Mouse (Mus musculus): ENCODE results near the gene Fam19a1. TPM values are rescaled to one million over a fixed set of nuclear protein-coding genes. Genes with fewer than 3 reads are reported as not detected.

Fam19a1 gene
- polyA plus RNA-seq, 1 experiment = 4.0 TPM

GRCm38 (mm10) chr6:96437814-96438213 is 324.9 kb downstream of the Fam19a1 start:
- no peak for TF ChIP-seq POLR2A (IDR thresholded peaks at IDR 0.05; ENCODE audit: borderline replicate concordance, insufficient read depth, low read length)
- Histone ChIP-seq H3K4me3 (replicated peaks; ENCODE audit: insufficient read depth, low read depth, low read length) (no peak overlapping the region), H3K27me3 (ENCODE audit: control insufficient read depth, insufficient read depth, low read length) (no peaks in the 10 kb centered on the region), H3K4me1 (ENCODE audit: control insufficient read depth, insufficient read depth, low read length) (no peaks in the 10 kb centered on the region), H3K27ac (ENCODE audit: insufficient read depth, low read length) (no peak overlapping the region)
- WGBS = 40% methylated on average over 3 of the region's 3 CpGs
- DNase-seq = no peak

GRCm38 (mm10) chr6:96439419-96439818 is 326.5 kb downstream of the Fam19a1 start:
- DNase-seq = no peak
- H3K4me3 ChIP-seq (replicated peaks; ENCODE audit: insufficient read depth, low read depth, low read length) = no peak overlapping the region
- H3K27ac ChIP-seq (ENCODE audit: insufficient read depth, low read length) = no peak overlapping the region
- 86% methylated on average over 2 of the region's 2 CpGs for WGBS
- no peak for TF ChIP-seq CTCF (IDR thresholded peaks at IDR 0.05; ENCODE audit: borderline replicate concordance, insufficient read depth, low read depth, low read length)
- no peaks in the 10 kb centered on the region for H3K27me3 ChIP-seq (ENCODE audit: control insufficient read depth, insufficient read depth, low read length)
- H3K4me1 ChIP-seq (ENCODE audit: control insufficient read depth, insufficient read depth, low read length) = no peaks in the 10 kb centered on the region

GRCm38 (mm10) chr6:96441971-96442370 is 329.0 kb downstream of the Fam19a1 start:
- DNase-seq = no peak
- Histone ChIP-seq H3K27ac (ENCODE audit: insufficient read depth, low read length) (no peak overlapping the region), H3K4me3 (replicated peaks; ENCODE audit: insufficient read depth, low read depth, low read length) (no peak overlapping the region), H3K4me1 (ENCODE audit: control insufficient read depth, insufficient read depth, low read length) (no peaks in the 10 kb centered on the region), H3K27me3 (ENCODE audit: control insufficient read depth, insufficient read depth, low read length) (no peaks in the 10 kb centered on the region)
- TF ChIP-seq POLR2A (IDR thresholded peaks at IDR 0.05; ENCODE audit: borderline replicate concordance, insufficient read depth, low read length) (no peak), CTCF (IDR thresholded peaks at IDR 0.05; ENCODE audit: borderline replicate concordance, insufficient read depth, low read depth, low read length) (no peak)
- 92% methylated on average over 3 of the region's 3 CpGs for WGBS

GRCm38 (mm10) chr6:96447466-96447865 is 334.5 kb downstream of the Fam19a1 start:
- Histone ChIP-seq H3K4me1 (ENCODE audit: control insufficient read depth, insufficient read depth, low read length) (no peaks in the 10 kb centered on the region), H3K4me3 (replicated peaks; ENCODE audit: insufficient read depth, low read depth, low read length) (no peak overlapping the region), H3K27ac (ENCODE audit: insufficient read depth, low read length) (no peak overlapping the region), H3K27me3 (ENCODE audit: control insufficient read depth, insufficient read depth, low read length) (no peaks in the 10 kb centered on the region)
- TF ChIP-seq POLR2A (IDR thresholded peaks at IDR 0.05; ENCODE audit: borderline replicate concordance, insufficient read depth, low read length) (no peak), CTCF (IDR thresholded peaks at IDR 0.05; ENCODE audit: borderline replicate concordance, insufficient read depth, low read depth, low read length) (no peak)
- no peak for DNase-seq
- 24% methylated on average over 4 of the region's 4 CpGs for WGBS

GRCm38 (mm10) chr6:96456266-96456665 is 343.3 kb downstream of the Fam19a1 start:
- H3K27me3 ChIP-seq (ENCODE audit: control insufficient read depth, insufficient read depth, low read length) = no peaks in the 10 kb centered on the region
- TF ChIP-seq POLR2A (IDR thresholded peaks at IDR 0.05; ENCODE audit: borderline replicate concordance, insufficient read depth, low read length) (no peak), CTCF (IDR thresholded peaks at IDR 0.05; ENCODE audit: borderline replicate concordance, insufficient read depth, low read depth, low read length) (no peak)
- WGBS = 76% methylated on average over 1 of the region's 1 CpGs

GRCm38 (mm10) chr6:96457590-96458259 is 344.8 kb downstream of the Fam19a1 start:
- TF ChIP-seq CTCF (IDR thresholded peaks at IDR 0.05; ENCODE audit: borderline replicate concordance, insufficient read depth, low read depth, low read length) = no peak
- no peak for TF ChIP-seq POLR2A (IDR thresholded peaks at IDR 0.05; ENCODE audit: borderline replicate concordance, insufficient read depth, low read length)
- Histone ChIP-seq H3K4me1 (ENCODE audit: control insufficient read depth, insufficient read depth, low read length) (no peaks in the 10 kb centered on the region), H3K27me3 (ENCODE audit: control insufficient read depth, insufficient read depth, low read length) (no peaks in the 10 kb centered on the region), H3K27ac (ENCODE audit: insufficient read depth, low read length) (no peak overlapping the region), H3K4me3 (replicated peaks; ENCODE audit: insufficient read depth, low read depth, low read length) (no peak overlapping the region)
- no peak for DNase-seq
- WGBS = 55% methylated on average over 6 of the region's 6 CpGs

More at GRCm38 (mm10) chr6:96456266-96456665, 343.3 kb downstream of the Fam19a1 start:
- Histone ChIP-seq H3K27ac (ENCODE audit: insufficient read depth, low read length) (no peak overlapping the region), H3K4me1 (ENCODE audit: control insufficient read depth, insufficient read depth, low read length) (no peaks in the 10 kb centered on the region), H3K4me3 (replicated peaks; ENCODE audit: insufficient read depth, low read depth, low read length) (no peak overlapping the region)
- DNase-seq = no peak

GRCm38 (mm10) chr6:96459041-96459440 is 346.1 kb downstream of the Fam19a1 start:
- Histone ChIP-seq H3K4me3 (replicated peaks; ENCODE audit: insufficient read depth, low read depth, low read length) (no peak overlapping the region), H3K27ac (ENCODE audit: insufficient read depth, low read length) (no peak overlapping the region), H3K4me1 (ENCODE audit: control insufficient read depth, insufficient read depth, low read length) (no peaks in the 10 kb centered on the region), H3K27me3 (ENCODE audit: control insufficient read depth, insufficient read depth, low read length) (no peaks in the 10 kb centered on the region)
- 73% methylated on average over 4 of the region's 4 CpGs for whole genome bisulfite sequencing
- DNase-seq = no peak
- no peak for TF ChIP-seq CTCF (IDR thresholded peaks at IDR 0.05; ENCODE audit: borderline replicate concordance, insufficient read depth, low read depth, low read length)

GRCm38 (mm10) chr6:96499464-96499863 is 386.5 kb downstream of the Fam19a1 start:
- H3K4me1 ChIP-seq (ENCODE audit: control insufficient read depth, insufficient read depth, low read length) = no peaks in the 10 kb centered on the region
- TF ChIP-seq CTCF (IDR thresholded peaks at IDR 0.05; ENCODE audit: borderline replicate concordance, insufficient read depth, low read depth, low read length) (no peak), POLR2A (IDR thresholded peaks at IDR 0.05; ENCODE audit: borderline replicate concordance, insufficient read depth, low read length) (no peak)
- WGBS = 58% methylated on average over 5 of the region's 5 CpGs
- no peak overlapping the region for H3K27ac ChIP-seq (ENCODE audit: insufficient read depth, low read length)
- H3K4me3 ChIP-seq (replicated peaks; ENCODE audit: insufficient read depth, low read depth, low read length) = no peak overlapping the region
- no peaks in the 10 kb centered on the region for H3K27me3 ChIP-seq (ENCODE audit: control insufficient read depth, insufficient read depth, low read length)
- no peak for DNase-seq
